Mouse (Mus musculus) myocyte (in vitro differentiated cells): ENCODE data around the gene Rev3l.

Source experiments
- MAX ChIP-seq: IDR thresholded peaks from one replicate; pipeline ENCODE4 v1.6.1; 2011; ENCODE audit warnings: low read depth, mild to moderate bottlenecking, control low read depth
- MYOD1 ChIP-seq, 3 experiments: IDR thresholded peaks; one replicate each; pipeline ENCODE4 v1.6.1; 2011; ENCODE audit warnings: control low read depth in 2 of 3, low read depth in 2 of 3, mild to moderate bottlenecking in 2 of 3, moderate library complexity in 1 of 3; ENCODE audit not compliant: insufficient read length in 2 of 3, control insufficient read depth in 1 of 3
- POLR2A ChIP-seq: IDR thresholded peaks from one replicate; pipeline ENCODE4 v1.6.1; 2011; ENCODE audit warnings: low read depth, mild to moderate bottlenecking, control low read depth, moderate library complexity; ENCODE audit not compliant: insufficient read length
- USF1 ChIP-seq: IDR thresholded peaks from one replicate; pipeline ENCODE4 v1.6.1; 2011; ENCODE audit warnings: low read depth, mild to moderate bottlenecking, control low read depth, moderate library complexity

- TF ChIP-seq MYOD1 (IDR thresholded peaks at IDR 0.05; ENCODE audit: control insufficient read depth in 1 of 3, insufficient read length in 2 of 3, low read depth in 2 of 3) (no peak), MAX (no peak), POLR2A (no peak), USF1 (no peak)
These were observed 24.0 kb upstream of the Rev3l start for GRCm38 (mm10) chr10:39707717-39708510.
